Comparison of ENCODE assay signal across 19 mouse cellular contexts in genomic region chr6:119412588-119412987, GRCm38 (mm10).
"Had no signal": no experiment of that assay in that cellular context is flagged by ENCODE, and none has a peak within 500 bp of the region (broad histone marks: within the 10 kb centered on the region; RNA-seq: fewer than 3 reads in every experiment).

No protein-coding gene starts in this region.

- H3K9me3 ChIP-seq: midbrain, embryonic 10.5 days; midbrain, embryonic 12.5 days; neural tube, embryonic 13.5 days; neural tube, embryonic 15.5 days had no signal

- H3K4me3 ChIP-seq: midbrain, embryonic 10.5 days; midbrain, embryonic 12.5 days; myocyte; neural tube, embryonic 13.5 days; neural tube, embryonic 15.5 days had no signal

- H3K27ac ChIP-seq: midbrain, embryonic 10.5 days; midbrain, embryonic 12.5 days; neural tube, embryonic 13.5 days; neural tube, embryonic 15.5 days had no signal

- H3K36me3 ChIP-seq: midbrain, embryonic 10.5 days; midbrain, embryonic 12.5 days; neural tube, embryonic 13.5 days; neural tube, embryonic 15.5 days had no signal

- DNase-seq: lung, adult 18-20 months; lung, embryonic 14.5 days; lung, postnatal 10 days; lung, postnatal 4 days; midbrain, embryonic 14.5 days; retina, postnatal 1 day; right cerebral cortex, adult 18-20 months; right cerebral cortex, postnatal 25 days; right cerebral cortex, postnatal 4 days; spleen, adult 18-20 months; thymus, adult 18-20 months; thymus, postnatal 14 days; thymus, postnatal 36 days had no signal

- H3K9ac ChIP-seq: lung, embryonic 14.5 days; midbrain, embryonic 12.5 days; neural tube, embryonic 13.5 days; neural tube, embryonic 15.5 days had no signal

- H3K27me3 ChIP-seq: neural tube, embryonic 13.5 days; neural tube, embryonic 15.5 days had no signal

- ATAC-seq: midbrain, embryonic 16.5 days had no signal

- H3K4me2 ChIP-seq: lung, embryonic 14.5 days; midbrain, embryonic 12.5 days; neural tube, embryonic 13.5 days; neural tube, embryonic 15.5 days had no signal
